ENCODE assay signal across 8 mouse cellular contexts in genomic region chr7:113765667-113766497, GRCm38 (mm10). TPM values are rescaled to one million over a fixed set of nuclear protein-coding genes. Genes with fewer than 3 reads are reported as not detected.
DNase-seq lines count a peak whose midpoint lies in the region; ATAC-seq and TF ChIP-seq lines count a peak whose summit lies in the region.

TSS of gene Spon1 (plus strand) at chr7:113765998.

- TF ChIP-seq EP300 in liver, embryonic 14.5 days (IDR thresholded peaks at IDR 0.05; ENCODE audit: low read depth) = no peak

- peaks cover 77% of the 10 kb centered on the region for H3K27me3 ChIP-seq in forebrain, embryonic 10.5 days (ENCODE audit: poor library complexity, severe bottlenecking)
- no peaks in the 10 kb centered on the region for H3K27me3 ChIP-seq in heart, embryonic 11.5 days (ENCODE audit: control insufficient read depth, insufficient read depth, low read length)
- peaks cover 21% of the 10 kb centered on the region for H3K27me3 ChIP-seq in liver, embryonic 14.5 days (ENCODE audit: control insufficient read depth, insufficient read depth, low read length)
- H3K27me3 ChIP-seq in neural tube, embryonic 12.5 days (replicated peaks) = peaks cover 40% of the 10 kb centered on the region

- peak within 1 kb of the TSS; percentile 71 for H3K4me2 ChIP-seq in heart, embryonic 11.5 days
- H3K4me2 ChIP-seq in liver, embryonic 14.5 days (ENCODE audit: low read depth) = peak within 1 kb of the TSS; percentile 51
- H3K4me2 ChIP-seq in neural tube, embryonic 12.5 days (replicated peaks) = peak within 1 kb of the TSS; percentile 95

- H3K9ac ChIP-seq in heart, embryonic 11.5 days (ENCODE audit: low read depth, low read length) = peak within 1 kb of the TSS; percentile 80
- no peak within 1 kb of the TSS for H3K9ac ChIP-seq in liver, embryonic 14.5 days (replicated peaks)
- peak within 1 kb of the TSS; percentile 64 for H3K9ac ChIP-seq in neural tube, embryonic 12.5 days

- H3K4me1 ChIP-seq in forebrain, embryonic 10.5 days = peaks cover 59% of the 10 kb centered on the region
- peaks cover 29% of the 10 kb centered on the region; the same call in 1 of the 2 replicates for H3K4me1 ChIP-seq in heart, embryonic 11.5 days (ENCODE audit: control insufficient read depth, insufficient read depth, low read length)
- H3K4me1 ChIP-seq in liver, embryonic 14.5 days (replicated peaks; ENCODE audit: control insufficient read depth in 2 of 2, insufficient read depth in 2 of 2, low read length in 1 of 2) = no peaks in the 10 kb centered on the region
- H3K4me1 ChIP-seq in neural tube, embryonic 12.5 days = peaks cover 18% of the 10 kb centered on the region; the same call in 1 of the 2 replicates

- under 1% methylated on average over 56 of the region's 56 CpGs for WGBS in forebrain, embryonic 10.5 days
- WGBS in heart, embryonic 11.5 days (ENCODE audit: insufficient replicate concordance) = under 1% methylated on average over 56 of the region's 56 CpGs
- WGBS in liver, embryonic 14.5 days (ENCODE audit: insufficient replicate concordance) = 1% methylated on average over 53 of the region's 56 CpGs
- WGBS in neural tube, embryonic 12.5 days = under 1% methylated on average over 56 of the region's 56 CpGs

- peaks cover 12% of the 10 kb centered on the region; the same call in 1 of the 2 replicates for H3K9me3 ChIP-seq in forebrain, embryonic 10.5 days
- no peaks in the 10 kb centered on the region for H3K9me3 ChIP-seq in heart, embryonic 11.5 days (replicated peaks; ENCODE audit: control insufficient read depth, low read length)
- H3K9me3 ChIP-seq in liver, embryonic 14.5 days (ENCODE audit: control insufficient read depth, low read length) = no peaks in the 10 kb centered on the region
- peaks cover 6% of the 10 kb centered on the region; the same call in 1 of the 2 replicates for H3K9me3 ChIP-seq in neural tube, embryonic 12.5 days

- TF ChIP-seq CTCF in liver, embryonic 14.5 days (IDR thresholded peaks at IDR 0.05; ENCODE audit: low read depth) = no peak

- DNase-seq in thymus, adult 18-20 months = peak; percentile 24 to 36
- no peak for DNase-seq in thymus, postnatal 0 days (ENCODE audit: low spot score)
- DNase-seq in forebrain, embryonic 10.5 days (ENCODE audit: extremely low spot score, low spot score) = peak; percentile 72
- peak; percentile 68 to 80 for DNase-seq in kidney, postnatal 4 days
- DNase-seq in liver, embryonic 14.5 days (ENCODE audit: low read depth in 3 of 3, low spot score in 3 of 3) = no peak
- peak; percentile 56 for DNase-seq in thymus, postnatal 25 days

- peak within 1 kb of the TSS; percentile 67 for H3K4me3 ChIP-seq in forebrain, embryonic 10.5 days
- peak within 1 kb of the TSS; percentile 57 for H3K4me3 ChIP-seq in heart, embryonic 11.5 days (ENCODE audit: low read depth, low read length)
- H3K4me3 ChIP-seq in liver, embryonic 14.5 days (ENCODE audit: insufficient read depth in 1 of 2, low read depth in 2 of 2, low read length in 2 of 2) = peak within 1 kb of the TSS in 1 of 2 experiments; percentile 5; a peak in 2 of 4 replicates
- peak within 1 kb of the TSS; percentile 53 for H3K4me3 ChIP-seq in neural tube, embryonic 12.5 days

- H3K27ac ChIP-seq in forebrain, embryonic 10.5 days = peak within 1 kb of the TSS; percentile 83
- peak within 1 kb of the TSS; percentile 77 for H3K27ac ChIP-seq in heart, embryonic 11.5 days (ENCODE audit: low read depth, low read length)
- no peak within 1 kb of the TSS for H3K27ac ChIP-seq in liver, embryonic 14.5 days
- H3K27ac ChIP-seq in neural tube, embryonic 12.5 days = no peak within 1 kb of the TSS

- peak; percentile 84 for ATAC-seq in heart, embryonic 11.5 days (replicated peaks; ENCODE audit: insufficient number of reproducible peaks, low FRiP score, low TSS enrichment)
- no peak for ATAC-seq in liver, embryonic 14.5 days (ENCODE audit: insufficient read depth)
- ATAC-seq in neural tube, embryonic 12.5 days (ENCODE audit: low FRiP score, low read depth) = peak; percentile 95

- H3K36me3 ChIP-seq in forebrain, embryonic 10.5 days (replicated peaks) = no peaks in the 10 kb centered on the region
- H3K36me3 ChIP-seq in heart, embryonic 11.5 days (ENCODE audit: control insufficient read depth, insufficient read depth, low read length) = no peaks in the 10 kb centered on the region
- H3K36me3 ChIP-seq in liver, embryonic 14.5 days (replicated peaks; ENCODE audit: control insufficient read depth, insufficient read depth, low read depth) = no peaks in the 10 kb centered on the region
- H3K36me3 ChIP-seq in neural tube, embryonic 12.5 days = no peaks in the 10 kb centered on the region

RNA-seq across cellular contexts. Expression of gene Spon1, which starts in this region (rescaled TPM):
- 1.8 and 2.6 TPM in 2 replicates for polyA plus RNA-seq in thymus, postnatal 0 days (2015; fragmentation: Nextera tagmentation; extraction: Ambion mirVana)
- polyA plus RNA-seq in forebrain, embryonic 10.5 days (2016; fragmentation: Nextera tagmentation; extraction: Ambion mirVana) = 10.3 and 12.9 TPM in 2 replicates
- polyA plus RNA-seq in heart, embryonic 11.5 days (2014; fragmentation: Nextera tagmentation; extraction: Ambion mirVana) = 79.7 and 100 TPM in 2 replicates
- polyA plus RNA-seq in liver, embryonic 14.5 days (2012; rRNA removed) = 0.16 and 0.36 TPM in 2 replicates
- 0.25 and 0.39 TPM in 2 replicates for polyA plus RNA-seq in liver, embryonic 14.5 days (2014; fragmentation: Nextera tagmentation; extraction: Ambion mirVana)
- polyA plus RNA-seq in neural tube, embryonic 12.5 days (2016; fragmentation: Nextera tagmentation; extraction: Ambion mirVana) = 85.9 and 86.4 TPM in 2 replicates

Comparison
In these comparisons a context has a peak if more than half of its experiments do, and no peak if none do; other contexts are left out.
1. DNase-seq: peak in thymus, adult 18-20 months (2 of 2), forebrain, embryonic 10.5 days (single experiment), kidney, postnatal 4 days (2 of 2) and thymus, postnatal 25 days (single experiment); none in thymus, postnatal 0 days (single experiment) and liver, embryonic 14.5 days (0 of 3).
2. H3K27ac ChIP-seq: peak in forebrain, embryonic 10.5 days (single experiment) and heart, embryonic 11.5 days (single experiment); none in liver, embryonic 14.5 days (single experiment) and neural tube, embryonic 12.5 days (single experiment).
3. Peak in every context shown above with its lines, with median percentiles within 50 percentile points of each other: H3K4me2 ChIP-seq.